Mouse (Mus musculus) limb, embryonic 13.5 days (tissue): ENCODE measurements at regions not wholly inside any gene's neighbourhood (a gene's known extent, or its start where the extent isn't known, plus 50 kb on each side); places are given as distances from the start of the nearest gene placed in this dataset.

Source experiments
- ATAC-seq: fragments of 200-750 bp; cut with Nextera tagmentation; 2 replicates; pipeline ENCODE4 v1.8.0; 2017; ENCODE audit warnings: low read depth, moderate number of reproducible peaks, moderate TSS enrichment; ENCODE audit not compliant: low FRiP score
- H3K27ac ChIP-seq: fragments of 300-500 bp; sonication (generic); 2 replicates; pipeline ENCODE4 v1.5.1; 2015; ENCODE audit warnings: inconsistent platforms, mild to moderate bottlenecking, moderate library complexity
- H3K27me3 ChIP-seq: fragments of 300-500 bp; sonication (generic); 2 replicates; pipeline ENCODE4 v1.6.1; 2015; ENCODE audit warnings: mild to moderate bottlenecking, inconsistent platforms
- H3K36me3 ChIP-seq: fragments of 300-500 bp; sonication (generic); 2 replicates; pipeline ENCODE4 v1.6.1; 2015; ENCODE audit warnings: inconsistent platforms, mild to moderate bottlenecking, moderate library complexity
- H3K4me1 ChIP-seq: fragments of 300-500 bp; sonication (generic); 2 replicates; pipeline ENCODE4 v1.6.1; 2015; ENCODE audit warnings: inconsistent platforms
- H3K4me2 ChIP-seq: fragments of 300-500 bp; sonication (generic); replicated peaks from 2 replicates; pipeline ENCODE4 v1.6.1; 2015; ENCODE audit warnings: inconsistent platforms, mild to moderate bottlenecking, moderate library complexity
- H3K4me3 ChIP-seq: fragments of 300-500 bp; sonication (generic); 2 replicates; pipeline ENCODE4 v1.5.1; 2015; ENCODE audit warnings: moderate library complexity, mild to moderate bottlenecking, inconsistent platforms
- H3K9ac ChIP-seq: fragments of 300-500 bp; sonication (generic); 2 replicates; pipeline ENCODE4 v1.6.1; 2015; ENCODE audit warnings: mild to moderate bottlenecking, inconsistent platforms
- H3K9me3 ChIP-seq: fragments of 300-500 bp; sonication (generic); 2 replicates; pipeline ENCODE4 v1.6.1; 2016; ENCODE audit warnings: inconsistent platforms
- WGBS: fragments of 180-500 bp; shearing (Covaris S2); methylation state at CpG from one replicate; pipeline ENCODE4 v1.1.7; 2015; 5-methylcytosine and 5-hydroxymethylcytosine counted together

GRCm38 (mm10) chr17:50388715-50389710 is 95.6 kb upstream of the Dazl start:
- Histone ChIP-seq H3K9me3 (no peaks in the 10 kb centered on the region), H3K27ac (no peak overlapping the region), H3K27me3 (0 out of 2 replicates have a peak, but pooled peaks cover 3% of the 10 kb centered on the region), H3K4me1 (0 out of 2 replicates have a peak, but pooled peaks cover 5% of the 10 kb centered on the region), H3K9ac (no peak overlapping the region), H3K4me2 (no peak overlapping the region), H3K36me3 (no peaks in the 10 kb centered on the region), H3K4me3 (no peak overlapping the region)
- WGBS, result 76% methylated on average over 12 of the region's 12 CpGs
- ATAC-seq, result no peak

GRCm38 (mm10) chr17:50390151-50390550 is 96.7 kb upstream of the Dazl start:
- Histone ChIP-seq H3K9me3 (no peaks in the 10 kb centered on the region), H3K4me1 (0 out of 2 replicates have a peak, but pooled peaks cover 5% of the 10 kb centered on the region), H3K36me3 (no peaks in the 10 kb centered on the region), H3K4me2 (no peak overlapping the region), H3K27ac (no peak overlapping the region), H3K27me3 (0 out of 2 replicates have a peak, but pooled peaks cover 3% of the 10 kb centered on the region), H3K4me3 (no peak overlapping the region), H3K9ac (no peak overlapping the region)
- no peak for ATAC-seq
- WGBS, result 79% methylated on average over 1 of the region's 1 CpGs

GRCm38 (mm10) chr17:50391207-50391606 is 97.8 kb upstream of the Dazl start:
- Histone ChIP-seq H3K4me2 (no peak overlapping the region), H3K36me3 (no peaks in the 10 kb centered on the region), H3K27me3 (0 out of 2 replicates have a peak, but pooled peaks cover 3% of the 10 kb centered on the region), H3K4me3 (no peak overlapping the region), H3K4me1 (0 out of 2 replicates have a peak, but pooled peaks cover 5% of the 10 kb centered on the region), H3K9me3 (no peaks in the 10 kb centered on the region), H3K27ac (no peak overlapping the region), H3K9ac (no peak overlapping the region)
- no peak for ATAC-seq
- 78% methylated on average over 4 of the region's 4 CpGs for WGBS

- Histone ChIP-seq H3K9me3 (no peaks in the 10 kb centered on the region), H3K27me3 (0 out of 2 replicates have a peak, but pooled peaks cover 3% of the 10 kb centered on the region), H3K9ac (no peak overlapping the region), H3K4me3 (no peak overlapping the region), H3K36me3 (no peaks in the 10 kb centered on the region), H3K4me2 (no peak overlapping the region), H3K4me1 (0 out of 2 replicates have a peak, but pooled peaks cover 5% of the 10 kb centered on the region), H3K27ac (no peak overlapping the region)
- no peak for ATAC-seq
- WGBS, result 92% methylated on average over 11 of the region's 11 CpGs
Measured at GRCm38 (mm10) chr17:50391996-50392395, 98.6 kb upstream of the Dazl start.

GRCm38 (mm10) chr17:50392428-50392827 is 99.0 kb upstream of the Dazl start:
- no peak overlapping the region for H3K4me2 ChIP-seq
- H3K27me3 ChIP-seq, result 0 out of 2 replicates have a peak, but pooled peaks cover 3% of the 10 kb centered on the region
- H3K4me3 ChIP-seq, result no peak overlapping the region
- H3K9me3 ChIP-seq, result no peaks in the 10 kb centered on the region
- H3K36me3 ChIP-seq, result no peaks in the 10 kb centered on the region
- 0 out of 2 replicates have a peak, but pooled peaks cover 5% of the 10 kb centered on the region for H3K4me1 ChIP-seq
- no peak overlapping the region for H3K9ac ChIP-seq
- H3K27ac ChIP-seq, result no peak overlapping the region
- ATAC-seq, result no peak
- WGBS, result 85% methylated on average over 6 of the region's 6 CpGs

GRCm38 (mm10) chr17:50392966-50393365 is 99.5 kb upstream of the Dazl start:
- no peaks in the 10 kb centered on the region for H3K9me3 ChIP-seq
- 0 out of 2 replicates have a peak, but pooled peaks cover 5% of the 10 kb centered on the region for H3K4me1 ChIP-seq
- no peaks in the 10 kb centered on the region for H3K36me3 ChIP-seq
- no peak overlapping the region for H3K4me2 ChIP-seq
- 88% methylated on average over 2 of the region's 2 CpGs for WGBS
- no peak overlapping the region for H3K27ac ChIP-seq
- no peak overlapping the region for H3K9ac ChIP-seq
- H3K27me3 ChIP-seq, result 0 out of 2 replicates have a peak, but pooled peaks cover 3% of the 10 kb centered on the region
- no peak overlapping the region for H3K4me3 ChIP-seq
- ATAC-seq, result no peak

- 68% methylated on average over 3 of the region's 3 CpGs for WGBS
Measured at GRCm38 (mm10) chr17:50393698-50394097, 100.3 kb upstream of the Dazl start.

GRCm38 (mm10) chr17:50394801-50395200 is 101.4 kb upstream of the Dazl start:
- 0 out of 2 replicates have a peak, but pooled peaks cover 3% of the 10 kb centered on the region for H3K27me3 ChIP-seq
- ATAC-seq, result no peak
- H3K36me3 ChIP-seq, result no peaks in the 10 kb centered on the region
- 81% methylated on average over 1 of the region's 1 CpGs for WGBS
- H3K4me3 ChIP-seq, result no peak overlapping the region
- H3K27ac ChIP-seq, result no peak overlapping the region
- no peak overlapping the region for H3K4me2 ChIP-seq
- H3K4me1 ChIP-seq, result 0 out of 2 replicates have a peak, but pooled peaks cover 5% of the 10 kb centered on the region
- no peaks in the 10 kb centered on the region for H3K9me3 ChIP-seq
- H3K9ac ChIP-seq, result no peak overlapping the region

More at GRCm38 (mm10) chr17:50393698-50394097, 100.3 kb upstream of the Dazl start:
- Histone ChIP-seq H3K36me3 (no peaks in the 10 kb centered on the region), H3K4me1 (0 out of 2 replicates have a peak, but pooled peaks cover 5% of the 10 kb centered on the region), H3K27me3 (0 out of 2 replicates have a peak, but pooled peaks cover 3% of the 10 kb centered on the region), H3K4me3 (no peak overlapping the region), H3K9ac (no peak overlapping the region), H3K4me2 (no peak overlapping the region), H3K27ac (no peak overlapping the region), H3K9me3 (no peaks in the 10 kb centered on the region)
- no peak for ATAC-seq

- Histone ChIP-seq H3K4me2 (no peak overlapping the region), H3K36me3 (no peaks in the 10 kb centered on the region), H3K9ac (no peak overlapping the region), H3K27ac (no peak overlapping the region), H3K4me3 (no peak overlapping the region), H3K27me3 (0 out of 2 replicates have a peak, but pooled peaks cover 3% of the 10 kb centered on the region), H3K9me3 (no peaks in the 10 kb centered on the region), H3K4me1 (0 out of 2 replicates have a peak, but pooled peaks cover 5% of the 10 kb centered on the region)
- ATAC-seq, result no peak
- WGBS, result 94% methylated on average over 11 of the region's 11 CpGs
Measured at GRCm38 (mm10) chr17:50395669-50396068, 102.2 kb upstream of the Dazl start.

GRCm38 (mm10) chr17:50397324-50397723 is 103.9 kb upstream of the Dazl start:
- WGBS, result 36% methylated on average over 4 of the region's 4 CpGs
- H3K27me3 ChIP-seq, result 0 out of 2 replicates have a peak, but pooled peaks cover 3% of the 10 kb centered on the region
- H3K4me1 ChIP-seq, result 0 out of 2 replicates have a peak, but pooled peaks cover 5% of the 10 kb centered on the region
- H3K4me3 ChIP-seq, result no peak overlapping the region
- no peaks in the 10 kb centered on the region for H3K36me3 ChIP-seq
- no peak overlapping the region for H3K9ac ChIP-seq
- no peak for ATAC-seq
- no peak overlapping the region for H3K4me2 ChIP-seq
- H3K9me3 ChIP-seq, result no peaks in the 10 kb centered on the region
- no peak overlapping the region for H3K27ac ChIP-seq

- Histone ChIP-seq H3K36me3 (no peaks in the 10 kb centered on the region), H3K4me2 (peak overlapping the region; percentile 17; the same call in 1 of the 2 replicates), H3K4me3 (no peak overlapping the region), H3K27ac (no peak overlapping the region), H3K9ac (no peak overlapping the region), H3K9me3 (no peaks in the 10 kb centered on the region), H3K27me3 (peaks cover 42% of the 10 kb centered on the region), H3K4me1 (peaks cover 20% of the 10 kb centered on the region)
- ATAC-seq, result peak; percentile 83
- WGBS, result 13% methylated on average over 11 of the region's 11 CpGs
Measured at GRCm38 (mm10) chr17:50407249-50407990, 101.8 kb upstream of the Plcl2 start.
